Mouse (Mus musculus) CD4-positive helper T cell, adult 2 months (primary cell): ENCODE measurements around the gene Fbln1.

Source experiments
- DNase-seq: peaks from one replicate; pipeline ENCODE4 v3.0.0-alpha.2; 2012; ENCODE audit warnings: low read depth, missing footprints, low spot score

The Fbln1 gene

GRCm38 (mm10) chr15:85238821-85239745 is 33.3 kb downstream of the Fbln1 start:
- DNase-seq: no peak

DNA sequence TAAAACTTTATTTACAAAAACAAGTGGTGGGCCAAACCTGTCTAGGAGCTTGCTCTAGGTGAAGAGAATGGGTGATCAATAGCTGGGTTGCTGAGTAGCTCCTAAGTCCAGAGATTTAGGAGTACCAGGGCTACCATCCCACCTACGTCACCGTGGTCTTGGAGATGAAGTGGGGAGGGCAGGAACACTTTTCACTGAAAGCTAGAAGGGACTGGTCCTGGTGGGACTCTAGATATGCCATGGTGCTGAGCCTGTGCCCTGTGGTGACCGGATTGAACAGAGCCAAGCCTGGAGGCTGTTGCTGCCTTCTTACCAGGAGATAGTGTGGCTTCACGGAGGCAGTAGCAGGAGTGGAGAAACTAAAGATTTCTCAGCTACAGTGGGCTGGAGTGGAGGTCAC is 34.3 kb downstream of the Fbln1 start:
- no peak for DNase-seq

GRCm38 (mm10) chr15:85241856-85242255 is 36.1 kb downstream of the Fbln1 start:
- DNase-seq: no peak

GRCm38 (mm10) chr15:85244414-85245161 is 38.8 kb downstream of the Fbln1 start:
- DNase-seq: peak; percentile 44

GRCm38 (mm10) chr15:85245241-85246010 is 39.7 kb downstream of the Fbln1 start:
- DNase-seq: no peak

- no peak for DNase-seq
Observed at GRCm38 (mm10) chr15:85246016-85246415, 40.3 kb downstream of the Fbln1 start.

DNA sequence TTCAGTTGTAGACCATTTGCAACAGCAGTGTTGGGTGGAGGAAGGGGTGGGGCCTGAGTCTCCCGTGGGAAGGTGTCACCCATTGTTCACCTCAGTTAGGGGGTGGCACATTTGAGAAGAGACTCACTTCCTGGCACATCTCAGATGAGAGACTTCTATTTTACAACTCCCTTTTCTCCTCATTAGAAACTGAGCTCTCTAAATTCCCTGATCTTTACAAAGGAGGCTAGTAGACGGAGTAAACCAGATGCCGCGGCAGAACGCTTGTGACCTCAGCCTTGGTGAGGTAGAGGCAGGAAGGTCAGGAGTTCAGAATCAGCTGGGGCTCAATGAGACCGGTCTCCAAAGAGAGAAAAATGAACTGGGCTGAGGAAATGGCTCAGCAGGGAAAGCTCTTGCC is 41.2 kb downstream of the Fbln1 start:
- DNase-seq: no peak

- DNase-seq: no peak
Observed at GRCm38 (mm10) chr15:85248311-85248710, 42.6 kb downstream of the Fbln1 start.

GRCm38 (mm10) chr15:85249252-85249651 is 43.5 kb downstream of the Fbln1 start:
- DNase-seq: no peak

GRCm38 (mm10) chr15:85250436-85250835 is 44.7 kb downstream of the Fbln1 start:
- peak; percentile 69 for DNase-seq

- DNase-seq: no peak
Observed at GRCm38 (mm10) chr15:85252476-85252875, 46.7 kb downstream of the Fbln1 start.

GRCm38 (mm10) chr15:85257775-85258429 is 52.2 kb downstream of the Fbln1 start:
- DNase-seq: peak; percentile 74

DNA sequence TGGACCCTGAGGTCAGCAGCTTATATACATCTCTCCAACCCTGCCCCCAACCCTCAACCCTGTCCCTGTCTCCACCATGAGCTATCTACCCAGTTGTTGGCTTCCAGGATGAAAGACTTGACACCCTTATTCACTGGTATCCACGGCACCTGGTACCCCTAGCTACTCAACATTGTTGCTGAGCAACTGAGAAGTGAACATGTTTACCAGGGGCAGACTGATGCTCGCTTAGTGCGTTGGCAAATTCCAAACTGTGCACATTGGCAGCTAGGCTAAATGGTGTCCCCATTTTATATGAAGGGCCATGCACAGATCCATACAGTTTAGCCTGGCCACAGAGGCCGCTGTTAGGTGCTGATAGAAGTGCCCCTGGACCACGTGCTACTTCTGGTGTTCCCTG is 57.1 kb downstream of the Fbln1 start:
- DNase-seq: no peak

DNA sequence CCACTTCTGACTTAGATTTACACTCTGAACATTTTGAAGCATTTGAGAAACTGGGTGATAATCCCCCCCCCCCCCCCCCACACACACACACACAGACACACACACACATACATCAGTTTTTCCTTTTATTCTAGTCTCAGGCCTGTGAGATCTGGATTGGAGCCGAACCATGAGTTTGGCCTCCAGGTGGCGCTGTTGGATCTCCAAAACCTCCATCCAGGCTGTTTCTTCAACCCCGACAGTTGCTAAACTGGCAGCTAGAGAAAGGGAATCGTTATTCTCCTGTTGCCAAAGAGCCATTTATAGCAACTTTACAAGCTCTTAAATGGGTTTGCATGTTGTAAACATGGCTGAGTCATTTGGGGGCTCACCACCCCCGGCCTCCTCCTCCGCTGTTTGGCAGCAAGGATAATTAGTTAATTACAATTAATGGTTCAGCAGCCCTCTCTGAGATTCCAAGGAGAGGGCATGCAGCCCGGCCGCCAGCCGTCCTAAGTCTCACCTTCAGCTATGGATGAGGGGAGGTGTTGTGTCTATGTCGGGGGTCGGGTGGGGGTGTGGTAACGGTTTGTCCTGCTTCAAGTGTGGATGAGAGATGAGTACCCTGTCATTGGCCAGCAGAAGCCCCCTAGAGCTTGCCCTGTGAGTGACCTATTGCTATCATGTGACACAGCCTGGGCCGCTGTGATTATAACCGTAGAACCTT is 61.1 kb downstream of the Fbln1 start:
- DNase-seq: peak; percentile 63

DNA sequence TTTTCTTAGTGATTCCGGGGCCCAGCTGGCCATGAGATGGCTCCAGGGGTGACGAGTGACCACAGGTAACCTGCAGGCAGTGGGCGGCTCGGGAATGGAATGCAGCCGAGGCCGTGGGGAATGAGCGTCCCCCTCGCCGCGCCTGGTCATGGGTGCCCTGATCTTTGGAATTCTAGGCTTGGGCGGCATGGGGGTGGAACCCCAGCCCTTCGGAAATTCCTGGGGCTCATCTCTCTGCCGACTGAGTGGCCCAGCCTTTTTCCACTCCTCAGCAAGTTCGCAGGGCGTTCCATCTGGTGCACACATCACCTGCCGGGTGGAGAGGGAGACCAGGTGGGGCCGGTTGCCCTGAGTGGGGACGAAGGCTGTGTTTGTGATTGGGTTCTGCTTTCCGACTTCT is 62.1 kb downstream of the Fbln1 start:
- DNase-seq: no peak

DNA sequence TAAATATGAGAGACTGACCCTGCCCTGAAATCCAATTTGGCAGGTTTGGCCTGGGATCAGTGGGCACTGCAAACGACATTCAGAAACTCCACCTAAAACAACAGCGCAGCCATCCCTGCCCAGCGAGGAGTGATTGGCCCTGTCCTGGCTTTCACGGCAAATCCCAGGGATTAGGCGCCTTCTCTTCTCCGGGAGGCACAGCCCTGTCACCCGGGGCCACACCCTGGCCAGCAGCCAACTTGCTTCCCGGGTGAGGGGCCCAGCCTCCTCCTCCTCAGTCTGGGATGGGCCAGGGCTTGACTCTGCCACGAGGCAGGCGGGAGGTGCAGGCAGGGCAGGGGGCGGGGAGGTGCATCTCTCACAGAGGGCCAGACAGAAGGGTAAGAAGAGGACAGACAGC is 67.2 kb downstream of the Fbln1 start:
- DNase-seq: no peak

GRCm38 (mm10) chr15:85277221-85277620 is 71.5 kb downstream of the Fbln1 start:
- no peak for DNase-seq

GRCm38 (mm10) chr15:85278986-85279385 is 73.2 kb downstream of the Fbln1 start:
- no peak for DNase-seq

GRCm38 (mm10) chr15:85282021-85282420 is 76.3 kb downstream of the Fbln1 start:
- DNase-seq: no peak

- DNase-seq: no peak
Observed at GRCm38 (mm10) chr15:85284651-85285050, 78.9 kb downstream of the Fbln1 start.

DNA sequence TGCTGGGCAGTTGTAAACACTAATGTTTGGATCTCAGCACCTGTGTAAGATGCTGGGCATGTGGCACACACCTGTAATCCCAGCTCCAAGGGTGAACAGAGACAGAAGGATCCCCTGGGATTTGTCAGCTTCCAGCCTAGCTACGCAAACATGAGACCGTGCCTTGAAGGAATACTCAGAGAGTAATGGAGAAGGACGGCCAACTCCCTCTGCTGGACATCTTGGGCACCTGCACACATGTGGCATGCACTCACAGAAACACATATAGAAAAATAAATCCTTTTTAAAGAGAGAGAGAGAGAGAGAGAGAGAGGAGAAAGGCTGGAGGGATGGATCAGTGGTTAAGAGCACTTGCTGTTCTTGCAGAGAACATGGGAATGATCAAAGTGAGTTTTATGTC is 88.9 kb downstream of the Fbln1 start:
- DNase-seq: no peak
